Mouse (Mus musculus): ENCODE results near the gene Vldlr. TPM values are rescaled to one million over a fixed set of nuclear protein-coding genes. Genes with fewer than 3 reads are reported as not detected.

The Vldlr gene
- polyA plus RNA-seq, 1 experiment from 2014 or later: 36.4 TPM

- Histone ChIP-seq H3K9ac (no peak overlapping the region), H3K27ac (no peak overlapping the region), H3K4me1 (no peaks in the 10 kb centered on the region), H3K4me3 (no peak overlapping the region), H3K36me3 (replicated peaks) (peaks cover 11% of the 10 kb centered on the region; the same call in 1 of the 2 replicates), H3K9me3 (no peaks in the 10 kb centered on the region), H3K27me3 (replicated peaks) (no peaks in the 10 kb centered on the region), H3K4me2 (no peak overlapping the region)
- 90% methylated on average over 3 of the region's 3 CpGs for WGBS
- ATAC-seq (replicated peaks): no peak
Measured at GRCm38 (mm10) chr19:27255678-27256077, 39.4 kb downstream of the Vldlr start.

- WGBS: 81% methylated on average over 4 of the region's 4 CpGs
- H3K4me1 ChIP-seq: no peaks in the 10 kb centered on the region
- no peak overlapping the region for H3K4me3 ChIP-seq
- H3K4me2 ChIP-seq: no peak overlapping the region
- no peaks in the 10 kb centered on the region for H3K9me3 ChIP-seq
- no peak overlapping the region for H3K9ac ChIP-seq
- no peaks in the 10 kb centered on the region; the same call in 1 of the 2 replicates for H3K36me3 ChIP-seq (replicated peaks)
- no peaks in the 10 kb centered on the region for H3K27me3 ChIP-seq (replicated peaks)
- no peak for ATAC-seq (replicated peaks)
- no peak overlapping the region for H3K27ac ChIP-seq
Measured at GRCm38 (mm10) chr19:27260102-27260501, 43.8 kb downstream of the Vldlr start.

GRCm38 (mm10) chr19:27260621-27261278, 44.5 kb downstream of the Vldlr start:
- 85% methylated on average over 8 of the region's 8 CpGs for WGBS

GRCm38 (mm10) chr19:27262141-27262540, 45.9 kb downstream of the Vldlr start:
- Histone ChIP-seq H3K27me3 (replicated peaks) (no peaks in the 10 kb centered on the region), H3K4me3 (no peak overlapping the region), H3K4me2 (no peak overlapping the region), H3K4me1 (no peaks in the 10 kb centered on the region), H3K9ac (no peak overlapping the region), H3K27ac (no peak overlapping the region), H3K9me3 (no peaks in the 10 kb centered on the region), H3K36me3 (replicated peaks) (no peaks in the 10 kb centered on the region)
- ATAC-seq (replicated peaks): no peak
- WGBS: 89% methylated on average over 3 of the region's 3 CpGs

More at GRCm38 (mm10) chr19:27260621-27261278, 44.5 kb downstream of the Vldlr start:
- Histone ChIP-seq H3K27ac (no peak overlapping the region), H3K9me3 (no peaks in the 10 kb centered on the region), H3K36me3 (replicated peaks) (no peaks in the 10 kb centered on the region), H3K4me1 (no peaks in the 10 kb centered on the region), H3K4me3 (no peak overlapping the region), H3K9ac (no peak overlapping the region), H3K27me3 (replicated peaks) (no peaks in the 10 kb centered on the region), H3K4me2 (no peak overlapping the region)
- no peak for ATAC-seq (replicated peaks)

- H3K9ac ChIP-seq: no peak overlapping the region
Measured at GRCm38 (mm10) chr19:27273385-27273784, 57.1 kb downstream of the Vldlr start.

GRCm38 (mm10) chr19:27274382-27274781, 58.1 kb downstream of the Vldlr start:
- ATAC-seq (replicated peaks): no peak
- H3K27me3 ChIP-seq (replicated peaks): no peaks in the 10 kb centered on the region

More at GRCm38 (mm10) chr19:27273385-27273784, 57.1 kb downstream of the Vldlr start:
- no peaks in the 10 kb centered on the region for H3K27me3 ChIP-seq (replicated peaks)
- 76% methylated on average over 2 of the region's 2 CpGs for WGBS
- H3K4me3 ChIP-seq: no peak overlapping the region
- H3K36me3 ChIP-seq (replicated peaks): no peaks in the 10 kb centered on the region
- no peaks in the 10 kb centered on the region for H3K4me1 ChIP-seq
- H3K27ac ChIP-seq: no peak overlapping the region
- H3K4me2 ChIP-seq: no peak overlapping the region
- ATAC-seq (replicated peaks): no peak
- no peaks in the 10 kb centered on the region for H3K9me3 ChIP-seq

GRCm38 (mm10) chr19:27279174-27279573, 62.9 kb downstream of the Vldlr start:
- WGBS: 92% methylated on average over 2 of the region's 2 CpGs
- ATAC-seq (replicated peaks): no peak
- Histone ChIP-seq H3K27me3 (replicated peaks) (no peaks in the 10 kb centered on the region), H3K36me3 (replicated peaks) (no peaks in the 10 kb centered on the region), H3K9me3 (no peaks in the 10 kb centered on the region), H3K27ac (no peak overlapping the region), H3K9ac (no peak overlapping the region), H3K4me2 (no peak overlapping the region), H3K4me1 (no peaks in the 10 kb centered on the region), H3K4me3 (no peak overlapping the region)

More at GRCm38 (mm10) chr19:27274382-27274781, 58.1 kb downstream of the Vldlr start:
- Histone ChIP-seq H3K9me3 (no peaks in the 10 kb centered on the region), H3K36me3 (replicated peaks) (no peaks in the 10 kb centered on the region), H3K4me1 (no peaks in the 10 kb centered on the region), H3K4me3 (no peak overlapping the region), H3K9ac (no peak overlapping the region), H3K4me2 (no peak overlapping the region), H3K27ac (no peak overlapping the region)
- 91% methylated on average over 1 of the region's 1 CpGs for WGBS

Other genes starting within 250 kb of the Vldlr start
- 0.03 and 0.04 TPM in 2 replicates for gene Kcnv2, start 106.1 kb downstream of the Vldlr start, polyA plus RNA-seq (2015; fragmentation: Nextera tagmentation; extraction: Ambion mirVana)
- gene Pum3, start 213.3 kb downstream of the Vldlr start, polyA plus RNA-seq (2015; fragmentation: Nextera tagmentation; extraction: Ambion mirVana): 52.4 and 56.2 TPM in 2 replicates

Measured in midbrain, embryonic 15.5 days (tissue).